Mouse (Mus musculus) spleen, adult 2 months (tissue): Measurements from ENCODE around the gene Dgkz.

Experiments
- CTCF ChIP-seq: fragments of 200-500 bp; IDR thresholded peaks from 2 replicates; pipeline ENCODE4 v1.5.1; 2011; ENCODE audit warnings: mild to moderate bottlenecking, inconsistent platforms; ENCODE audit not compliant: insufficient read depth, insufficient read length, insufficient replicate concordance; ENCODE audit errors: extremely low read depth
- POLR2A ChIP-seq: fragments of 200-500 bp; IDR thresholded peaks from 2 replicates; pipeline ENCODE4 v1.6.1; 2011; ENCODE audit warnings: low read depth, low read length, inconsistent platforms

- TF ChIP-seq CTCF: peak; percentile 66
- TF ChIP-seq POLR2A: no peak
Measured at GRCm38 (mm10) chr2:91927826-91928533, 47.7 kb downstream of the Dgkz start.
